Mouse (Mus musculus): ENCODE data around the gene Cfap54.

DNA sequence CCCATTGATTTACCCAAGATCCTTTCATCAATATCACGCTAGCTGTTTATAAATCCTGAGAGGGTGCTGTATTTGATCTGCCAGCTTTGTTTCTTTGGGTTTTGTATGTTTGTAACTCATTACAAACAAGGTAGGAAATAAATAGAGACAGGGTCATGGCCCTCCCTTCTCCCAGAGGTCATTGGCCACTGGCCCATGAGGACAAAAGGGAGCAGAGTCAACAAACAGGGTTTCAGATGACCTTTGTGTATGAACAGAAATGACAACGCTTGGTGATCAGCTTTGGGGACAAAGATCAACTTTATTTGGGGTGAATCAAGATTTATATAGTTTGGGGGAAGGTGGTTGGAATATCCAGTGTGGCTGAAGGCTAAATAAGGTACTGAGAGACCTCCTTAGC is 8.6 kb downstream of the Cfap54 start:
- TF ChIP-seq HCFC1 (IDR thresholded peaks at IDR 0.05; ENCODE audit: borderline replicate concordance, insufficient read depth, low read length) (no peak), ZNF384 (IDR thresholded peaks at IDR 0.05; ENCODE audit: low read depth, low read length) (no peak), ZC3H11A (IDR thresholded peaks at IDR 0.05; ENCODE audit: borderline replicate concordance, low read depth, low read length) (no peak), CHD2 (IDR thresholded peaks at IDR 0.05; ENCODE audit: low read depth, low read length) (no peak)
